Mouse (Mus musculus): ENCODE results near the gene Armh3.
A peak's percentile ranks its signal among the peaks of the same experiment; 100 is the strongest.
"Not testable (repeated sequence)": the region's sequence is repeated elsewhere in the genome, so short reads cannot be mapped to it uniquely, and the experiment has no call there.

The Armh3 gene

GRCm38 (mm10) chr19:45826146-45826545 is 172.1 kb downstream of the Armh3 start:
- no peak for DNase-seq (ENCODE audit: low read depth, low spot score)

GRCm38 (mm10) chr19:45821832-45822231 is 176.5 kb downstream of the Armh3 start:
- DNase-seq (ENCODE audit: low read depth, low spot score) = no peak

- DNase-seq (ENCODE audit: low read depth, low spot score) = no peak
These were observed 180.3 kb downstream of the Armh3 start for GRCm38 (mm10) chr19:45817816-45818490.

GRCm38 (mm10) chr19:45816727-45817126 is 181.6 kb downstream of the Armh3 start:
- DNase-seq (ENCODE audit: low read depth, low spot score) = no peak

- DNase-seq (ENCODE audit: low read depth, low spot score) = no peak
These were observed 182.4 kb downstream of the Armh3 start, which contains the start of gene Kcnip2 for GRCm38 (mm10) chr19:45815831-45816405. Gene Kcnip2, minus strand, starts transcription at chr19:45816061.

GRCm38 (mm10) chr19:45815170-45815569 is 183.1 kb downstream of the Armh3 start:
- no peak for DNase-seq (ENCODE audit: low read depth, low spot score)

GRCm38 (mm10) chr19:45813801-45814200 is 184.5 kb downstream of the Armh3 start:
- peak; percentile 28 for DNase-seq (ENCODE audit: low read depth, low spot score)

GRCm38 (mm10) chr19:45813263-45813662 is 185.0 kb downstream of the Armh3 start:
- peak; percentile 74 for DNase-seq (ENCODE audit: low read depth, low spot score)

- no peak for DNase-seq (ENCODE audit: low read depth, low spot score)
These were observed 185.5 kb downstream of the Armh3 start for GRCm38 (mm10) chr19:45812673-45813252.

GRCm38 (mm10) chr19:45812115-45812514 is 186.2 kb downstream of the Armh3 start:
- no peak for DNase-seq (ENCODE audit: low read depth, low spot score)

- no peak for DNase-seq (ENCODE audit: low read depth, low spot score)
These were observed 187.1 kb downstream of the Armh3 start for GRCm38 (mm10) chr19:45811028-45811674.

GRCm38 (mm10) chr19:45807732-45808131 is 190.6 kb downstream of the Armh3 start:
- DNase-seq (ENCODE audit: low read depth, low spot score) = no peak

- not testable (repeated sequence) for DNase-seq (ENCODE audit: low read depth, low spot score)
These were observed 192.5 kb downstream of the Armh3 start for GRCm38 (mm10) chr19:45805817-45806216.

GRCm38 (mm10) chr19:45804593-45805368 is 193.5 kb downstream of the Armh3 start:
- peak; percentile 64 for DNase-seq (ENCODE audit: low read depth, low spot score)

GRCm38 (mm10) chr19:45803408-45803807 is 194.9 kb downstream of the Armh3 start:
- DNase-seq (ENCODE audit: low read depth, low spot score) = no peak

GRCm38 (mm10) chr19:45802702-45803101 is 195.6 kb downstream of the Armh3 start:
- no peak for DNase-seq (ENCODE audit: low read depth, low spot score)

- DNase-seq (ENCODE audit: low read depth, low spot score) = no peak
These were observed 201.4 kb downstream of the Armh3 start for GRCm38 (mm10) chr19:45796879-45797278.

- DNase-seq (ENCODE audit: low read depth, low spot score) = no peak
These were observed 202.2 kb downstream of the Armh3 start for GRCm38 (mm10) chr19:45796061-45796556.

GRCm38 (mm10) chr19:45795406-45795944 is 202.8 kb downstream of the Armh3 start:
- no peak for DNase-seq (ENCODE audit: low read depth, low spot score)

GRCm38 (mm10) chr19:45794718-45795117 is 203.6 kb downstream of the Armh3 start:
- DNase-seq (ENCODE audit: low read depth, low spot score) = no peak

- no peak for DNase-seq (ENCODE audit: low read depth, low spot score)
These were observed 205.9 kb downstream of the Armh3 start for GRCm38 (mm10) chr19:45792404-45792803.
